Mouse (Mus musculus): Measurements from ENCODE around the gene Ap2m1. TPM values are rescaled to one million over a fixed set of nuclear protein-coding genes. Genes with fewer than 3 reads are reported as not detected.

Gene Ap2m1
- total RNA-seq, 2 experiments from 2014 or later: 210 to 214 TPM

DNA sequence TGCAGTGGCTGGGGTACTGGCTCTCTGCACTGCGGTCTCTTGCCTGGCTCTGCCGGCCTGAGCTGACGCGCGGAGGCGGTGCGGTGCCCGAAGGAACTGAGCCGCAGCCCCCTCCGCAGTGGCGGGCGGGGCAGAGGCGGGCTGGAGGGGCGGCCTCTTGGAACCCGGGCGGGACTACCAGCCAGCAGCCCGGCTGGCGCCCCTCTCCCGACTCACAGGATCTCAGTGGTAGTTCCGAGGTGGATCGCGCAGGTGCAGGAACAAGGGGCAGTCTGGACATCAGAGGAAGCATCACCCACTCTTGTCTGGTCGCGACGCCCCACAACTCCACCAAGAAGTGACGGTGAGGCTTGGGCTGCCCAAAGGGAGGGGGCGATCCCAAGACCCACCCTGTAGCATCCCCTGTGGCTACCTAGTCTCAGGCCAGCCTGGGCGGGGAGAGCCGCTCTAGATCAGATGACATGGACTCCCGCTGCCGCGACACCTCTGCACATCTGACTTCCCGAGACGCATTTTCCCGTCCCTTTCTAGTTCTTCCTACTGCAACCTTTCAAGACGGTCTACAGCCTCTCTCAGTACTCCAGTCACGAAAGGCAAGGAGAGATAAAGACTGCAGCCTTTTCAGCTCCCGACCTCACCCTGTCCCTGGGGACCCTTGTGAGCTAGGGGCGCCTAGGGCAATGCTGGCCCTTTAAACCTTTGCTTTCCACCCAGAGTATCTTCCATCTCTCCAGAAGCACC lies 54.8 kb downstream of the Ap2m1 start:
- no peak for DNase-seq
- intact Hi-C loops (cut with DNase I): no loop called here

DNA sequence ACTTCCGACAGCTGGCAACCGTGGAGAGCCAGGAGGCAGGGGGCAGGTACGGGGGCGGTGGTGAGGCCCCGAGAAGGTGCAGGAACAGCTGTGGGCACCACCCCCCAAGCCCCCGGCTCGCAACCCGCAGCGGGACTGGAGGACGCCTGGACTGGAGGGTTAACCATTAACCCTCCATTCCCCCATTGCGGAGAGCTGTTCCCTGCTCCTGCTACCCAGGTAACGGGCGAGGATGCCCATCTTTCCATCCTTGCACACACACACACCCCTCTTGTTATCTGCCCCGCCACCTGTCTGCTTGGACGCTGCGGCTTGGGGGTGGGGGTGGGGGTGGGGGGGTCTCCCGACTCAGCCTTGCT lies 55.4 kb downstream of the Ap2m1 start:
- intact Hi-C loops (cut with DNase I): no loop called here
- no peak for DNase-seq

DNA sequence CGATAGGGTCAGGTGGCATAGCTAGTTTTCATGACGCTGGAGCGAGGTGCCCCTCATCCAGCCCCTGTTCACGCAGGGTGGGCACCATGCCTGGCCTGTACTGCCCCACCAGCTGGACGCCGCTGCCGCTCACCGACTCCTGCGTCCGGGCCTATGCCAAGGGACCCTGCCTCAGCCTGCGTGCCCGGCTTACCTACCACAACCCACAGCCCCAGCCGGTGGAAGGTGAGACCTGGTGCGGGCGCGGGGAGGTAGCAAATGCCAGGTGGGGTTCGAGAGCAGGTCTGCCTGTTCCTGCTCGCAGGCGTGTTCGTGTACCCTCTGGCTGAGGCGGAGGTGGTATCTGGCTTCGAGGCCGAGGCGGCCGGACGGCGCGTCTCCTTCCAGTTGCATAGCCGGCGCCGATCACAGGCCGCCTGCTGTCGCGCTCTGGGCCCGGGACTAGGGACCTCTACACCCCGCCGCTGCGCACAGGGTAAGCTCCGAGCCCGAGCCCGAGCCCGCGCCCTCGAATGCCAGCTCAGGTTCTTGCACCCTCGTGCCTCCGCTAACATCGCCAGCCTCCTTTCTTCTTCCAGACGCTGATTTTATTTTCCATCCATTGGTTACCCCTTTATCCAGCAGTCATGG lies 55.9 kb downstream of the Ap2m1 start:
- DNase-seq: no peak
- intact Hi-C loops (cut with DNase I): no loop called here

Other genes with a start within 250 kb of the Ap2m1 start
- gene Parl, start 233.1 kb upstream of the Ap2m1 start, total RNA-seq (2021): 10 to 100 TPM; 85.2 to 87.5 TPM
- gene Cyp2ab1, start 210.1 kb upstream of the Ap2m1 start, total RNA-seq (2021): 1 to 10 TPM in 1 of 2 experiments, under 1 TPM in 1; 0.89 to 1.6 TPM
- gene Abcc5, start 109.1 kb upstream of the Ap2m1 start, total RNA-seq (2021): 10 to 100 TPM; 32.2 to 34.5 TPM
- 10 to 100 TPM; 54.4 to 64.3 TPM for gene Eif2b5, start 36.7 kb upstream of the Ap2m1 start, total RNA-seq (2021)
- gene Dvl3, start 18.5 kb upstream of the Ap2m1 start, total RNA-seq (2021): 10 to 100 TPM; 44.9 to 47.2 TPM
- gene Abcf3, start 13.1 kb downstream of the Ap2m1 start, total RNA-seq (2021): 10 to 100 TPM; 62.6 to 65.9 TPM
- gene Vwa5b2, start 54.0 kb downstream of the Ap2m1 start, total RNA-seq (2021): under 1 TPM in 1 of 2 experiments, not detected in 1; 0.05 TPM
- gene Eef1akmt4, start 76.1 kb downstream of the Ap2m1 start, total RNA-seq (2021): 1 to 10 TPM; 6.4 to 8.0 TPM
- gene Gm49333, start 76.1 kb downstream of the Ap2m1 start, total RNA-seq (2021): not detected
- 1 to 10 TPM; 8.7 to 8.8 TPM for gene Alg3, start 76.3 kb downstream of the Ap2m1 start, total RNA-seq (2021)
- 1 to 10 TPM; 1.1 to 1.2 TPM for gene Camk2n2, start 85.8 kb downstream of the Ap2m1 start, total RNA-seq (2021)
- gene Ece2, start 94.3 kb downstream of the Ap2m1 start, total RNA-seq (2021): 1 to 10 TPM in 1 of 2 experiments, under 1 TPM in 1; 0.41 to 1.2 TPM
- gene Psmd2, start 116.2 kb downstream of the Ap2m1 start, total RNA-seq (2021): 100 to 1,000 TPM; 214 to 216 TPM
- gene Eif4g1, start 132.8 kb downstream of the Ap2m1 start, total RNA-seq (2021): 100 to 1,000 TPM; 388 to 434 TPM
- 10 to 100 TPM; 27.9 to 30.2 TPM for gene Fam131a, start 157.8 kb downstream of the Ap2m1 start, total RNA-seq (2021)
- gene Polr2h, start 182.2 kb downstream of the Ap2m1 start, total RNA-seq (2021): 10 to 100 TPM; 10.5 to 12.4 TPM
- gene Clcn2, start 182.3 kb downstream of the Ap2m1 start, total RNA-seq (2021): 1 to 10 TPM; 2.3 to 2.6 TPM
- gene Chrd, start 197.6 kb downstream of the Ap2m1 start, total RNA-seq (2021): 1 to 10 TPM; 2.1 to 2.5 TPM
- under 1 TPM in 1 of 2 experiments, not detected in 1; 0.25 TPM for gene Thpo, start 199.0 kb downstream of the Ap2m1 start, total RNA-seq (2021)

Measured in heart, postnatal 36 days (tissue).